Mouse (Mus musculus) liver, embryonic 13.5 days (tissue): ENCODE results near the gene Rhob. TPM values are rescaled to one million over a fixed set of nuclear protein-coding genes. Genes with fewer than 3 reads are reported as not detected.

ENCODE experiments used
- ATAC-seq: fragments of 200-750 bp; cut with Nextera tagmentation; 2 replicates; pipeline ENCODE4 v1.8.0; 2017; ENCODE audit warnings: low read depth, mild to moderate bottlenecking, moderate number of reproducible peaks, moderate library complexity
- DNase-seq: peaks from one replicate; pipeline ENCODE4 v3.0.0; 2022
- H3K27ac ChIP-seq: fragments of 300-500 bp; sonication (generic); 2 replicates; pipeline ENCODE4 v1.5.1; 2015; ENCODE audit warnings: moderate library complexity, mild to moderate bottlenecking, inconsistent platforms
- H3K27me3 ChIP-seq: fragments of 300-500 bp; sonication (generic); 2 replicates; pipeline ENCODE4 v1.6.1; 2015; ENCODE audit warnings: mild to moderate bottlenecking, inconsistent platforms
- H3K36me3 ChIP-seq: fragments of 300-500 bp; sonication (generic); 2 replicates; pipeline ENCODE4 v1.6.1; 2015; ENCODE audit warnings: mild to moderate bottlenecking, inconsistent platforms
- H3K4me1 ChIP-seq: fragments of 300-500 bp; sonication (generic); replicated peaks from 2 replicates; pipeline ENCODE4 v1.6.1; 2015; ENCODE audit warnings: inconsistent platforms
- H3K4me2 ChIP-seq: fragments of 300-500 bp; sonication (generic); 2 replicates; pipeline ENCODE4 v1.6.1; 2015; ENCODE audit warnings: inconsistent platforms, mild to moderate bottlenecking, moderate library complexity
- H3K4me3 ChIP-seq: fragments of 300-500 bp; sonication (generic); replicated peaks from 2 replicates; pipeline ENCODE4 v1.5.1; 2015; ENCODE audit warnings: mild to moderate bottlenecking, inconsistent platforms
- H3K9ac ChIP-seq: fragments of 300-500 bp; sonication (generic); 2 replicates; pipeline ENCODE4 v1.6.1; 2015; ENCODE audit warnings: mild to moderate bottlenecking, inconsistent platforms
- H3K9me3 ChIP-seq: fragments of 300-500 bp; sonication (generic); replicated peaks from 2 replicates; pipeline ENCODE4 v1.6.1; 2016; ENCODE audit warnings: inconsistent platforms
- WGBS: fragments of 180-500 bp; shearing (Covaris S2); methylation state at CpG from one replicate; pipeline ENCODE4 v1.1.7; 2015; ENCODE audit not compliant: insufficient replicate concordance; 5-methylcytosine and 5-hydroxymethylcytosine counted together
- polyA plus RNA-seq: library from polyadenylated mRNA; unstranded; fragments of >200 nt; fragmentation: Nextera tagmentation; extraction: Ambion mirVana; gene quantifications from 2 replicates; pipeline ENCODE4 v1.2.1, GENCODE M21; 2015

Gene Rhob
- polyA plus RNA-seq, 1 experiment from 2014 or later = 6.0 TPM

DNA sequence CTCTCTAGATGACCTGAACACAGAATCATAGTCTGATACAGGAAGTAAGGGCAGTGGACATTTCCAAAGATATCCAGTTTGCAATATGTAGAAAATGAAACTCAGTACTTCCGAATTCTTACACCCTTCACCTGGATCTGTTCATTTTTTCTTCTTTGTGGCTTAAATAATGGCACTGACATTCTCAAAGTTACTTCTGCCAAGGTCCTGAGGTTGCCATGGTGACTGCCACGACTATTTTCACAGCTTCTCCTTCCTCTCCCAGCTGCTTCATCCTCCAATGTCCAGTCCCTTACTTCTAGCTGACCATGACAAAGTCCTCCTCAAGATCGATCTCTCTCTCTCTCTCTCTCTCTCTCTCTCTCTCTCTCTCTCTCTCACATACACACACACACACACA lies 6.4 kb downstream of the Rhob start:
- Histone ChIP-seq H3K27ac (no peak overlapping the region), H3K27me3 (peaks cover 3% of the 10 kb centered on the region), H3K9ac (no peak overlapping the region), H3K4me3 (no peak overlapping the region), H3K36me3 (no peaks in the 10 kb centered on the region), H3K9me3 (no peaks in the 10 kb centered on the region), H3K4me2 (no peak overlapping the region), H3K4me1 (peaks cover 13% of the 10 kb centered on the region)
- DNase-seq (no peak), ATAC-seq (no peak)
- WGBS = 37% methylated on average over 3 of the region's 3 CpGs

- H3K9ac ChIP-seq = no peak overlapping the region
- ATAC-seq (no peak), DNase-seq (no peak)
- H3K36me3 ChIP-seq = no peaks in the 10 kb centered on the region
- H3K9me3 ChIP-seq = no peaks in the 10 kb centered on the region
- H3K4me1 ChIP-seq = no peaks in the 10 kb centered on the region
- H3K4me3 ChIP-seq = no peak overlapping the region
- no peak overlapping the region for H3K4me2 ChIP-seq
- no peak overlapping the region for H3K27ac ChIP-seq
- 63% methylated on average over 4 of the region's 4 CpGs for WGBS
- H3K27me3 ChIP-seq = no peaks in the 10 kb centered on the region
Measured at GRCm38 (mm10) chr12:8489098-8489497, 10.7 kb downstream of the Rhob start.

- no peak for DNase-seq
- Histone ChIP-seq H3K36me3 (no peaks in the 10 kb centered on the region), H3K4me2 (no peak overlapping the region), H3K9ac (no peak overlapping the region), H3K27ac (no peak overlapping the region), H3K4me3 (no peak overlapping the region), H3K27me3 (no peaks in the 10 kb centered on the region), H3K4me1 (no peaks in the 10 kb centered on the region), H3K9me3 (no peaks in the 10 kb centered on the region)
- no peak for ATAC-seq
- 65% methylated on average over 4 of the region's 4 CpGs for WGBS
Measured at GRCm38 (mm10) chr12:8488652-8488980, 11.2 kb downstream of the Rhob start.

DNA sequence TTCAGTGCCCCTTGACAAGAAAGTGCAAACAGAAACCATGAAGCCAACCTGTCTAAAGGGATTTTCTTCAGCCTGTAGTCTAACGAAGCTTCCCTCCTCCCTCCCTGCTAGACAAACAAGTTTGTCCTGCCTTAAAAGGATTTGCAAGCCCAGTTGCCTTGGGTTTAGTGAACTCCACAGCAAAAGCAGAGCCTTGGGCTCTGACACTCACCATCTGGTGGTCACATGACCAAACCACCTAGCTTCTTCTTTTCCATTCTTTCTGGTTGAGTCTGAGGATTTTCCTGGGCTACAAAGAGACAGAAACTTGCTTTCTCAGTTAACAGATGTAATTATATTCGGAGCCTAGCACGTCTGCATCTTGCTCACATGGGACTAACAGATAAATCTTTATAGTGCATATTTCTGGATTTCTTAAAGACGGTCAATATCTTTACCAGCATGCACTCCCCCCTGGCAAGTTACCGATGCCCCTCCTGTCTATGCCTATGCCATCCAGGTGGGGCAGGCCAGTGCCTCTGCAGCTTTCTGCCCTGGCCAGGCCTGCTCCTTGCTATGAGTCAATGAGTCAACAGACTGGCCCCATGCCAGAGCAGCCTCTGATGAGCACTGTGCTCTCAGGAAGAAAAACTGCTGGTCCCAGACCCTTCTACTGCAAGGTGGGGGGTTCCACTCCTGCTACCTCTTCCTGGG lies 11.7 kb downstream of the Rhob start:
- no peak for DNase-seq
- ATAC-seq = no peak
- H3K4me2 ChIP-seq = no peak overlapping the region
- H3K4me1 ChIP-seq = no peaks in the 10 kb centered on the region
- no peak overlapping the region for H3K27ac ChIP-seq
- no peaks in the 10 kb centered on the region for H3K36me3 ChIP-seq
- no peaks in the 10 kb centered on the region for H3K27me3 ChIP-seq
- no peak overlapping the region for H3K4me3 ChIP-seq
- H3K9ac ChIP-seq = no peak overlapping the region
- WGBS = 60% methylated on average over 5 of the region's 5 CpGs
- no peaks in the 10 kb centered on the region for H3K9me3 ChIP-seq

DNA sequence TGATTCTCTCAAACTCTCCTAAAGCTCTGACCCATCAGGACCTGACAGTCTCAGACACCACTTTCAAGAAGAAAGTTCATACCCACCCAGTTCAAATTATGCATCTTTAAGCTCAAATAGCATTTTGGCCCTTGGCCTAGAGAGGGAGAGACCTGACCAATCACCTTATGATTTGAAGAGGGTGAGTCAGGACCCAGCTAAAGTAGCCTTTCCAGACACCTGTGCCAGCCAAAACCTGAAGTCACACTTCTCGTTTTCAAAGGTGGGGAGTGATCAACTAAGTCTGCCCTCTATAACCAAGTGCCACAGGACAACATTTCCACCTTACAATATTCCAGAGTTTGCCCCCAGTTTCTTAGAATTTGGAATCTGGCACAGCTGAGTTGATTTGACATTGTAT lies 12.5 kb downstream of the Rhob start:
- DNase-seq = no peak

DNA sequence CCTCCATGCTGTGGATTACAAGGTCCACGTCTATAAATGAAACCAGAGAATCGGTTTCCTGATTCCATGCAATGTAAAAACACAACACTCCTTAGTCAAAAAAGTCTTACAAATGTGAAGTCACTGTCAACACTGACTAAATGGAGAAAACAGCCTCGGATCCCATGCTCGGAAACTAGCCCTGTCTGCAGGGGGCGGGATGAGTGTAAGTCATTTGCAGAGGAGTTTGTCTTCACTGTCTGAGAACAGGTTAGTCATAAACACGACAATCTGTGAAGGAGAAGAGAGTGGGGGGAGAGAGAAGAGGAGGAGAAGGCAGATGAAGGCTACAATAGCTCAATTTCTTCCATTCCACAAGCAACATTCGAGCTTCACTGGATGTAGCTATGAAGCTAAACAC lies 14.6 kb downstream of the Rhob start:
- H3K36me3 ChIP-seq = no peaks in the 10 kb centered on the region
- no peak overlapping the region for H3K27ac ChIP-seq
- H3K9me3 ChIP-seq = no peaks in the 10 kb centered on the region
- ATAC-seq (no peak), DNase-seq (no peak)
- no peak overlapping the region for H3K4me3 ChIP-seq
- H3K4me1 ChIP-seq = no peaks in the 10 kb centered on the region
- no peak overlapping the region for H3K4me2 ChIP-seq
- H3K27me3 ChIP-seq = no peaks in the 10 kb centered on the region
- no peak overlapping the region for H3K9ac ChIP-seq
- WGBS = 57% methylated on average over 7 of the region's 7 CpGs

More for the DNA sequence above, 12.5 kb downstream of the Rhob start:
- Histone ChIP-seq H3K9me3 (no peaks in the 10 kb centered on the region), H3K27ac (no peak overlapping the region), H3K27me3 (no peaks in the 10 kb centered on the region), H3K9ac (no peak overlapping the region), H3K4me3 (no peak overlapping the region), H3K36me3 (no peaks in the 10 kb centered on the region), H3K4me2 (no peak overlapping the region), H3K4me1 (no peaks in the 10 kb centered on the region)
- no peak for ATAC-seq
- WGBS = 37% methylated on average over 1 of the region's 1 CpGs

GRCm38 (mm10) chr12:8482169-8482568 lies 17.6 kb downstream of the Rhob start:
- H3K4me3 ChIP-seq = no peak overlapping the region
- H3K27me3 ChIP-seq = no peaks in the 10 kb centered on the region
- H3K4me2 ChIP-seq = no peak overlapping the region
- DNase-seq = no peak
- no peak overlapping the region for H3K9ac ChIP-seq
- no peak for ATAC-seq
- 35% methylated on average over 2 of the region's 2 CpGs for WGBS
- H3K27ac ChIP-seq = no peak overlapping the region
- no peaks in the 10 kb centered on the region for H3K36me3 ChIP-seq
- H3K9me3 ChIP-seq = no peaks in the 10 kb centered on the region
- H3K4me1 ChIP-seq = no peaks in the 10 kb centered on the region

GRCm38 (mm10) chr12:8474836-8475387 lies 24.9 kb downstream of the Rhob start:
- no peak overlapping the region for H3K4me2 ChIP-seq
- H3K4me3 ChIP-seq = no peak overlapping the region
- no peaks in the 10 kb centered on the region for H3K9me3 ChIP-seq
- H3K27me3 ChIP-seq = no peaks in the 10 kb centered on the region
- H3K36me3 ChIP-seq = no peaks in the 10 kb centered on the region
- no peak for DNase-seq
- ATAC-seq = no peak
- H3K4me1 ChIP-seq = no peaks in the 10 kb centered on the region
- H3K9ac ChIP-seq = no peak overlapping the region
- WGBS = 64% methylated on average over 6 of the region's 6 CpGs
- H3K27ac ChIP-seq = no peak overlapping the region

DNA sequence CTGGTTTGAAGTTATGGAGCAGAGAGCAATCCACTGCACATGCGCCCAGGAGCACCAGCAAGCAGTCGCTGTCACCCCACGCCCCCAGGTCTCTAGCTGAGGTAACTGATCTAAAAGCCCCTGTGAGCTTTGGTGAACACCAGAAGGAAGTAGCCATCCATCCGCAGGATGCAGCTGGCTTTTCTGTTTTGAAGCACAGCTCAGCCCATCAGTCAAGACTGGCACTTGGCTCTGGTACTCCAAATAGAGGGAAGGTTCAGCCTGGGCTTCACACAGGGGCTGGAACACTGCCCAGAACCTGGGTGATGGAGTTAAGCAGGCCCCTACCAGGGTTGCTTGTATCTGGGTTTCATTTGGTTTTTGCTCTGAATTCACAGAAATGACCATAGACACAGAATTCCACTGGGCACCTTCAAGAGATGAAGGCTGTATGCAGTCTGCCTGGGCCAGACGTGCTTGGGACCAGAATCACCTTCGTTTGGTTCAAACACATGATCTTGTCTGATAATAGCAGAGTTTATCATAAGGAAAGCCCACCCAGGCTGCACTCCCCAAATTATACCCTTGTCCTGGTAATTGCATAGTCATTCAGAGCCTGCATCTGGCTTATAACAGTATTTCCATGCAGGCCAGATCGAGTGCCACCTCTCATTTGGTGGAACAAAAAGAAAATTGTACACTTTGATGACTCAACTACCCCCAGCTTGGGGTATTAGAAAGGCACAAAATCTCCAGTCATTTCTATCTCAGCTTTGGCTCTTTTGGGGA lies 27.0 kb downstream of the Rhob start:
- ATAC-seq (no peak), DNase-seq (no peak)
- Histone ChIP-seq H3K36me3 (no peaks in the 10 kb centered on the region), H3K27ac (no peak overlapping the region), H3K4me2 (no peak overlapping the region), H3K9ac (no peak overlapping the region), H3K4me3 (no peak overlapping the region), H3K27me3 (no peaks in the 10 kb centered on the region), H3K4me1 (no peaks in the 10 kb centered on the region), H3K9me3 (no peaks in the 10 kb centered on the region)
- WGBS = 42% methylated on average over 7 of the region's 7 CpGs

DNA sequence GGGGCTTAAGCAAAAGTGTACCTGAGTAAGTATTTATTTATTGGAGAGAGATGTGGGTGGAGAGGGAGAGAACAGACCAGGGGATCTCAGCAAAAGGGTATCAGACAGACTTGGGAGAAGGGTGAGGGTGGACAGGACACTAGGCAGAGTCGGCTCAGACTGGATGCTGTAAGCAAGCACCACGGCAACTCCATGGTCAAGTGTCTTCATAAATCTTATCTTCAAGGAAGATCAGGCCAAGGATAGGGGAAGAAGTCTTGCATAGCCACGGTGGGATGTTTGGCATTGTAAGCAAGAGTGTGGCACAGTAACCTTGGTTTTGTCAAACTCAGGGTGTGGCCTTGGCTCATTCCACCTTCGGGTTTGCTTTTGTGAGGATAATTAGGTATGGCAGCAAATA lies 27.8 kb downstream of the Rhob start:
- WGBS = 47% methylated on average over 4 of the region's 4 CpGs
- ATAC-seq (no peak), DNase-seq (no peak)
- no peaks in the 10 kb centered on the region for H3K4me1 ChIP-seq
- H3K9me3 ChIP-seq = no peaks in the 10 kb centered on the region
- H3K27me3 ChIP-seq = no peaks in the 10 kb centered on the region
- no peak overlapping the region for H3K4me3 ChIP-seq
- H3K36me3 ChIP-seq = no peaks in the 10 kb centered on the region
- H3K4me2 ChIP-seq = no peak overlapping the region
- H3K27ac ChIP-seq = no peak overlapping the region
- no peak overlapping the region for H3K9ac ChIP-seq

GRCm38 (mm10) chr12:8470962-8471361 lies 28.8 kb downstream of the Rhob start:
- ATAC-seq (no peak), DNase-seq (no peak)
- H3K27ac ChIP-seq = no peak overlapping the region
- H3K36me3 ChIP-seq = no peaks in the 10 kb centered on the region
- no peak overlapping the region for H3K4me3 ChIP-seq
- no peak overlapping the region for H3K9ac ChIP-seq
- no peaks in the 10 kb centered on the region for H3K27me3 ChIP-seq
- 60% methylated on average over 2 of the region's 2 CpGs for WGBS
- no peaks in the 10 kb centered on the region for H3K9me3 ChIP-seq
- no peaks in the 10 kb centered on the region for H3K4me1 ChIP-seq
- no peak overlapping the region for H3K4me2 ChIP-seq
